Mouse (Mus musculus) stomach, embryonic 14.5 days (tissue): ENCODE measurements around the gene Kcnd3. TPM values are rescaled to one million over a fixed set of nuclear protein-coding genes. Genes with fewer than 3 reads are reported as not detected.

Source experiments
- ATAC-seq: fragments of 200-750 bp; cut with Nextera tagmentation; 2 replicates; pipeline ENCODE4 v1.8.0; 2017; ENCODE audit warnings: low read depth, moderate TSS enrichment; ENCODE audit not compliant: insufficient number of reproducible peaks, insufficient read depth, low FRiP score
- H3K27ac ChIP-seq: fragments of 300-500 bp; sonication (generic); 2 replicates; pipeline ENCODE4 v1.5.1; 2014; ENCODE audit warnings: mild to moderate bottlenecking, low read length, moderate library complexity, mixed read lengths
- H3K27me3 ChIP-seq: fragments of 300-500 bp; sonication (generic); 2 replicates; pipeline ENCODE4 v1.6.1; 2014; ENCODE audit warnings: low read length, control low read depth, mixed read lengths; ENCODE audit not compliant: control insufficient read depth, insufficient read depth
- H3K36me3 ChIP-seq: fragments of 300-500 bp; sonication (generic); 2 replicates; pipeline ENCODE4 v1.6.1; 2014; ENCODE audit warnings: mild to moderate bottlenecking, control low read depth, low read length, moderate library complexity, mixed read lengths; ENCODE audit not compliant: control insufficient read depth, insufficient read depth
- H3K4me1 ChIP-seq: fragments of 300-500 bp; sonication (generic); 2 replicates; pipeline ENCODE4 v1.6.1; 2014; ENCODE audit warnings: low read length, control low read depth, mixed read lengths; ENCODE audit not compliant: control insufficient read depth, insufficient read depth
- H3K4me2 ChIP-seq: fragments of 300-500 bp; sonication (generic); replicated peaks from 2 replicates; pipeline ENCODE4 v1.6.1; 2014; ENCODE audit warnings: low read depth, low read length, control low read depth
- H3K4me3 ChIP-seq: fragments of 300-500 bp; sonication (generic); 2 replicates; pipeline ENCODE4 v1.5.1; 2014; ENCODE audit warnings: low read depth, low read length, control low read depth
- H3K9ac ChIP-seq: fragments of 300-500 bp; sonication (generic); replicated peaks from 2 replicates; pipeline ENCODE4 v1.6.1; 2014; ENCODE audit warnings: low read depth, mild to moderate bottlenecking, control low read depth, low read length, moderate library complexity, mixed read lengths
- H3K9me3 ChIP-seq: fragments of 300-500 bp; sonication (generic); 2 replicates; pipeline ENCODE4 v1.6.1; 2016; ENCODE audit warnings: low read depth, low read length, control low read depth; ENCODE audit not compliant: control insufficient read depth
- WGBS: fragments of 180-500 bp; shearing (Covaris S2); extraction: QIAGEN DNeasy Blood & Tissue Kit; methylation state at CpG from one replicate; pipeline ENCODE4 v1.1.7; 2014; 5-methylcytosine and 5-hydroxymethylcytosine counted together
- polyA plus RNA-seq: library from polyadenylated mRNA; unstranded; fragments of >200 nt; fragmentation: Nextera tagmentation; extraction: Ambion mirVana; gene quantifications from 2 replicates; pipeline ENCODE4 v1.2.1, GENCODE M21; 2014

The Kcnd3 gene
- polyA plus RNA-seq, 1 experiment from 2014 or later: 14.4 TPM

GRCm38 (mm10) chr3:105591766-105592165 is 139.6 kb downstream of the Kcnd3 start:
- Histone ChIP-seq H3K4me1 (no peaks in the 10 kb centered on the region), H3K4me3 (no peak overlapping the region), H3K9me3 (no peaks in the 10 kb centered on the region), H3K9ac (no peak overlapping the region), H3K27me3 (no peaks in the 10 kb centered on the region), H3K36me3 (no peaks in the 10 kb centered on the region), H3K27ac (no peak overlapping the region), H3K4me2 (no peak overlapping the region)
- ATAC-seq: no peak
- 95% methylated on average over 1 of the region's 1 CpGs for WGBS

- Histone ChIP-seq H3K27ac (no peak overlapping the region), H3K4me1 (no peaks in the 10 kb centered on the region), H3K27me3 (no peaks in the 10 kb centered on the region), H3K4me2 (no peak overlapping the region), H3K9me3 (no peaks in the 10 kb centered on the region), H3K36me3 (no peaks in the 10 kb centered on the region), H3K9ac (no peak overlapping the region), H3K4me3 (no peak overlapping the region)
- no peak for ATAC-seq
- WGBS: 83% methylated on average over 2 of the region's 2 CpGs
These were observed 140.1 kb downstream of the Kcnd3 start for GRCm38 (mm10) chr3:105592246-105592645.

DNA sequence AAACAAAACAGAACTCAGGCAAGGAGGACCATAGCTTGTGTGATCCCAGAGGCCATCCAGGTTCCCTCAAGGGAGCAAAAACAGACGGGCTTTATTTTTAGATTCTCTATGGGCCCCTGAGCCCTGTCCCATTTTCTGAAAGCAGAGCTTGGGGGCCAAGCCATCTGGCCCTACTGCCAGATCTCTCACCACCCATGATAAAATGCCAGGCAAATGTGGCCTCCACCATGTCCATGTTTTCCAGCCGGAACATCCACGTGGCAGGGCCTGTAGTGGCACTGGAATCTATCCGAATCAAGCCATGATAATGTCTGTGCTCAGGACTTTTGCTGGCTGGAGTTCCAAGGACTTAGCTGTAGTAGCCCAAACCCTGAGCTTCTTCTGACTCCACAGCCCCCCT is 148.4 kb downstream of the Kcnd3 start:
- H3K27ac ChIP-seq: no peak overlapping the region
- no peak overlapping the region for H3K4me3 ChIP-seq
- no peak overlapping the region for H3K9ac ChIP-seq
- H3K9me3 ChIP-seq: no peaks in the 10 kb centered on the region
- WGBS: 83% methylated on average over 4 of the region's 4 CpGs
- ATAC-seq: no peak
- H3K4me2 ChIP-seq: no peak overlapping the region
- H3K4me1 ChIP-seq: no peaks in the 10 kb centered on the region
- no peaks in the 10 kb centered on the region for H3K36me3 ChIP-seq
- no peaks in the 10 kb centered on the region for H3K27me3 ChIP-seq

GRCm38 (mm10) chr3:105602966-105603365 is 150.8 kb downstream of the Kcnd3 start:
- no peak overlapping the region for H3K27ac ChIP-seq
- H3K4me3 ChIP-seq: no peak overlapping the region
- no peak overlapping the region for H3K4me2 ChIP-seq
- no peaks in the 10 kb centered on the region for H3K27me3 ChIP-seq
- 82% methylated on average over 5 of the region's 5 CpGs for WGBS
- no peaks in the 10 kb centered on the region for H3K36me3 ChIP-seq
- H3K9me3 ChIP-seq: no peaks in the 10 kb centered on the region
- H3K4me1 ChIP-seq: no peaks in the 10 kb centered on the region
- no peak for ATAC-seq
- no peak overlapping the region for H3K9ac ChIP-seq

DNA sequence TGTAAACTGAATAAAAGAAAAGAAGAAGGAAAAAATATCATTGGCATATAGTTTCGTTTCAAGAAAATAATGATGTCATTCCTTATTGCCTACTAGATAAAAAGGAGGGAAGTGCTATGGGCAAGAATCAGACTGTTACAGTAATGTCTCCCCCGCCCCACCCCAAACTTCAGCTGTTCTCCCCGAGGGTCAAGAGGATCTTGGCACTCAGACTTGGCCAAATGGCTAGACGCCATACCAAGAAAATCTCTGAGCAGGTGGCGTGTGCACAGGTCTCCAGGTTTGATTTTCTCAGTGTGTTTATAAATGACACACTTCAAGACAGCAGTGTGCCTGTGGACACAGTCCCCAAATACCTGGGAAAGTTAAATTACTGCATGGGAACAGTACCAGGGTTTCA is 153.6 kb downstream of the Kcnd3 start:
- H3K4me2 ChIP-seq: no peak overlapping the region
- no peak overlapping the region for H3K4me3 ChIP-seq
- no peaks in the 10 kb centered on the region for H3K9me3 ChIP-seq
- H3K36me3 ChIP-seq: no peaks in the 10 kb centered on the region
- no peaks in the 10 kb centered on the region for H3K4me1 ChIP-seq
- no peaks in the 10 kb centered on the region for H3K27me3 ChIP-seq
- WGBS: 75% methylated on average over 5 of the region's 5 CpGs
- no peak overlapping the region for H3K27ac ChIP-seq
- ATAC-seq: no peak
- H3K9ac ChIP-seq: no peak overlapping the region

DNA sequence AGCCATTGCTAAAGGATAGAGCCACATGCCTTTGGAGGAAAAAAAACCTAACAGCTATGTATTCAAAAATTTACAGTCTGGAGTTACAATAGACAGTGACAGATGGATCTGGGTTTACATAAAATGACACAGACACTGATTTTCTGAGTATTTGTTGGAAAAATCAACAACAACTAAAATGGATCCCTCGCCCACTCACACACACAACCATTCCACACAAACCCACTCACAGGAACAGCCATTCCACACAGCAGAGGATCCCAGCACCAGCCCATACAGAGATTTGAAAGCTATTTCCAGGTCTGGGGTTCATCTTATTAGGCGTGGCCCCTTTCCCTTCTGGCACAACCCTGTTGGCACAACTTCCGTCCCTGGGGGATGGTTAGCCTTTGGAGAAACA is 156.7 kb downstream of the Kcnd3 start:
- H3K27me3 ChIP-seq: no peaks in the 10 kb centered on the region
- H3K36me3 ChIP-seq: no peaks in the 10 kb centered on the region
- H3K4me2 ChIP-seq: no peak overlapping the region
- no peak overlapping the region for H3K4me3 ChIP-seq
- WGBS: 82% methylated on average over 3 of the region's 3 CpGs
- H3K4me1 ChIP-seq: no peaks in the 10 kb centered on the region
- ATAC-seq: no peak
- H3K9me3 ChIP-seq: no peaks in the 10 kb centered on the region
- no peak overlapping the region for H3K27ac ChIP-seq
- no peak overlapping the region for H3K9ac ChIP-seq

- 77% methylated on average over 7 of the region's 7 CpGs for WGBS
- ATAC-seq: no peak
These were observed 159.6 kb downstream of the Kcnd3 start for GRCm38 (mm10) chr3:105611531-105612422.

GRCm38 (mm10) chr3:105612423-105612814 is 160.3 kb downstream of the Kcnd3 start:
- no peaks in the 10 kb centered on the region for H3K9me3 ChIP-seq
- no peak overlapping the region for H3K4me3 ChIP-seq
- ATAC-seq: no peak

More at GRCm38 (mm10) chr3:105611531-105612422, 159.6 kb downstream of the Kcnd3 start:
- Histone ChIP-seq H3K27ac (no peak overlapping the region), H3K4me2 (no peak overlapping the region), H3K9me3 (no peaks in the 10 kb centered on the region), H3K36me3 (no peaks in the 10 kb centered on the region), H3K27me3 (no peaks in the 10 kb centered on the region), H3K9ac (no peak overlapping the region), H3K4me1 (no peaks in the 10 kb centered on the region), H3K4me3 (no peak overlapping the region)

More at GRCm38 (mm10) chr3:105612423-105612814, 160.3 kb downstream of the Kcnd3 start:
- Histone ChIP-seq H3K4me2 (no peak overlapping the region), H3K4me1 (no peaks in the 10 kb centered on the region), H3K9ac (no peak overlapping the region), H3K27ac (no peak overlapping the region), H3K27me3 (no peaks in the 10 kb centered on the region), H3K36me3 (no peaks in the 10 kb centered on the region)
- 33% methylated on average over 4 of the region's 4 CpGs for WGBS
